Mouse (Mus musculus): ENCODE measurements around the gene Vmn1r56. TPM values are rescaled to one million over a fixed set of nuclear protein-coding genes. Genes with fewer than 3 reads are reported as not detected.

Gene Vmn1r56
- not detected in 2 replicates for polyA plus RNA-seq (2012; ENCODE audit: low replicate concordance)

GRCm38 (mm10) chr7:5196647-5197046 lies at the start of gene Vmn1r56:
Gene Vmn1r56, minus strand, starts transcription at chr7:5196747.

GRCm38 (mm10) chr7:5218193-5218592 lies 21.6 kb upstream of the Vmn1r56 start, which contains the start of gene Vmn1r57:
Gene Vmn1r57, plus strand, starts transcription at chr7:5218493.

GRCm38 (mm10) chr7:5149570-5149969 lies 47.0 kb downstream of the Vmn1r56 start, which contains the start of gene Vmn1r55:
Gene Vmn1r55, minus strand, starts transcription at chr7:5149670.

Other genes with a start within 250 kb of the Vmn1r56 start
- 0.25 and 0.81 TPM in 2 replicates for gene Sbk2, start 232.3 kb downstream of the Vmn1r56 start, polyA plus RNA-seq (2012; ENCODE audit: low replicate concordance)
- gene Sbk3, start 225.6 kb downstream of the Vmn1r56 start, polyA plus RNA-seq (2012; ENCODE audit: low replicate concordance): not detected in 2 replicates
- 57.7 and 140 TPM in 2 replicates for gene Zfp579, start 200.6 kb downstream of the Vmn1r56 start, polyA plus RNA-seq (2012; ENCODE audit: low replicate concordance)
- gene Zfp524, start 182.3 kb downstream of the Vmn1r56 start, polyA plus RNA-seq (2012; ENCODE audit: low replicate concordance): 60.5 and 72.3 TPM in 2 replicates
- 31.6 and 47.8 TPM in 2 replicates for gene Fiz1, start 182.1 kb downstream of the Vmn1r56 start, polyA plus RNA-seq (2012; ENCODE audit: low replicate concordance)
- gene Gm44973, start 181.3 kb downstream of the Vmn1r56 start, polyA plus RNA-seq (2012; ENCODE audit: low replicate concordance): 55.5 TPM in 1 of 2 replicates, not detected in the other
- 97.4 and 264 TPM in 2 replicates for gene Zfp865, start 176.4 kb downstream of the Vmn1r56 start, polyA plus RNA-seq (2012; ENCODE audit: low replicate concordance)
- gene Ccdc106, start 176.2 kb downstream of the Vmn1r56 start, polyA plus RNA-seq (2012; ENCODE audit: low replicate concordance): 0.99 and 2.0 TPM in 2 replicates
- gene 4632433K11Rik, start 162.6 kb downstream of the Vmn1r56 start, polyA plus RNA-seq (2012; ENCODE audit: low replicate concordance): not detected in 2 replicates
- gene Zfp784, start 158.3 kb downstream of the Vmn1r56 start, polyA plus RNA-seq (2012; ENCODE audit: low replicate concordance): 4.2 and 6.3 TPM in 2 replicates
- 27.8 and 63.8 TPM in 2 replicates for gene Zfp580, start 145.2 kb downstream of the Vmn1r56 start, polyA plus RNA-seq (2012; ENCODE audit: low replicate concordance)
- 344 and 667 TPM in 2 replicates for gene U2af2, start 134.6 kb downstream of the Vmn1r56 start, polyA plus RNA-seq (2012; ENCODE audit: low replicate concordance)
- 685 and 1,033 TPM in 2 replicates for gene Epn1, start 116.5 kb downstream of the Vmn1r56 start, polyA plus RNA-seq (2012; ENCODE audit: low replicate concordance)
- gene Rfpl4, start 79.8 kb downstream of the Vmn1r56 start, polyA plus RNA-seq (2012; ENCODE audit: low replicate concordance): not detected in 2 replicates
- gene Rasl2-9, start 70.8 kb downstream of the Vmn1r56 start, polyA plus RNA-seq (2012; ENCODE audit: low replicate concordance): 0.20 and 0.23 TPM in 2 replicates
- gene Vmn1r55, start 47.1 kb downstream of the Vmn1r56 start, polyA plus RNA-seq (2012; ENCODE audit: low replicate concordance): not detected in 2 replicates
- gene Vmn1r57, start 21.7 kb upstream of the Vmn1r56 start, polyA plus RNA-seq (2012; ENCODE audit: low replicate concordance): not detected in 2 replicates
- gene Gm5065, start 153.8 kb upstream of the Vmn1r56 start, polyA plus RNA-seq (2012; ENCODE audit: low replicate concordance): not detected in 2 replicates
- gene Nlrp2, start 154.3 kb upstream of the Vmn1r56 start, polyA plus RNA-seq (2012; ENCODE audit: low replicate concordance): not detected in 2 replicates
- not detected in 2 replicates for gene Vmn1r58, start 216.6 kb upstream of the Vmn1r56 start, polyA plus RNA-seq (2012; ENCODE audit: low replicate concordance)

Measured in hematopoietic multipotent progenitor cell, adult 10-12 weeks (in vitro differentiated cells).